8 mouse cellular contexts compared by ENCODE assay signal in genomic region chr9:111055800-111056518, GRCm38 (mm10). TPM values are rescaled to one million over a fixed set of nuclear protein-coding genes. Genes with fewer than 3 reads are reported as not detected.
DNase-seq lines count a peak whose midpoint lies in the region; ATAC-seq and TF ChIP-seq lines count a peak whose summit lies in the region.

No protein-coding gene starts in this region.

- peak overlapping the region; percentile 54 for H3K4me3 ChIP-seq in heart, embryonic 11.5 days (ENCODE audit: low read depth, low read length)
- peak overlapping the region; percentile 85 to 86 for H3K4me3 ChIP-seq in MEL (ENCODE audit: control insufficient read depth in 1 of 2, insufficient read depth in 1 of 2, low read depth in 2 of 2, low read length in 2 of 2)
- peak overlapping the region; percentile 61 for H3K4me3 ChIP-seq in heart, embryonic 15.5 days
- H3K4me3 ChIP-seq in liver, embryonic 16.5 days (ENCODE audit: low read depth, low read length): peak overlapping the region; percentile 80
- H3K4me3 ChIP-seq in stomach, embryonic 15.5 days (replicated peaks): peak overlapping the region; percentile 45

- peak overlapping the region; percentile 69 for H3K9ac ChIP-seq in heart, embryonic 11.5 days (ENCODE audit: low read depth, low read length)
- H3K9ac ChIP-seq in MEL (ENCODE audit: control insufficient read depth, low read depth, low read length, poor library complexity, severe bottlenecking): peak overlapping the region; percentile 67
- H3K9ac ChIP-seq in heart, embryonic 15.5 days: peak overlapping the region; percentile 57
- peak overlapping the region; percentile 86 for H3K9ac ChIP-seq in liver, embryonic 16.5 days (ENCODE audit: low read depth, low read length)
- H3K9ac ChIP-seq in stomach, embryonic 15.5 days: no peak overlapping the region

- H3K9me3 ChIP-seq in heart, embryonic 11.5 days (replicated peaks; ENCODE audit: control insufficient read depth, low read length): no peaks in the 10 kb centered on the region
- H3K9me3 ChIP-seq in MEL (replicated peaks; ENCODE audit: insufficient read depth, low read length): no peaks in the 10 kb centered on the region
- no peaks in the 10 kb centered on the region for H3K9me3 ChIP-seq in heart, embryonic 15.5 days (replicated peaks)
- H3K9me3 ChIP-seq in liver, embryonic 16.5 days (replicated peaks; ENCODE audit: control insufficient read depth, low read length): no peaks in the 10 kb centered on the region
- no peaks in the 10 kb centered on the region for H3K9me3 ChIP-seq in stomach, embryonic 15.5 days

- TF ChIP-seq EP300 in MEL (IDR thresholded peaks at IDR 0.05; ENCODE audit: low read depth in 1 of 2, low read length in 2 of 2): no peak

- no peak for TF ChIP-seq POLR2A in MEL (IDR thresholded peaks at IDR 0.05; ENCODE audit: control insufficient read depth in 1 of 2, insufficient read depth in 1 of 2, low read depth in 1 of 2, low read length in 2 of 2, poor library complexity in 1 of 2)

- peak overlapping the region; percentile 63 for H3K4me2 ChIP-seq in heart, embryonic 11.5 days
- H3K4me2 ChIP-seq in heart, embryonic 15.5 days: peak overlapping the region; percentile 87
- H3K4me2 ChIP-seq in liver, embryonic 16.5 days (ENCODE audit: low read depth, low read length): peak overlapping the region; percentile 76
- H3K4me2 ChIP-seq in stomach, embryonic 15.5 days: peak overlapping the region; percentile 83

- DNase-seq in heart, postnatal 14 days: no peak
- DNase-seq in MEL (ENCODE audit: low read depth, low spot score): peak; percentile 22
- DNase-seq in ovary, adult 18-20 months (ENCODE audit: low spot score): no peak
- DNase-seq in left cerebral cortex, postnatal 14 days (ENCODE audit: low spot score in 2 of 2): no peak

- peaks cover 18% of the 10 kb centered on the region for H3K4me1 ChIP-seq in heart, embryonic 11.5 days (ENCODE audit: control insufficient read depth, insufficient read depth, low read length)
- peaks cover 0 to 29% of the 10 kb centered on the region in 2 experiments; a peak in 3 of 4 replicates for H3K4me1 ChIP-seq in MEL (ENCODE audit: control insufficient read depth in 1 of 2, insufficient read depth in 2 of 2, low read length in 2 of 2)
- H3K4me1 ChIP-seq in heart, embryonic 15.5 days (replicated peaks): peaks cover 24% of the 10 kb centered on the region
- peaks cover 38% of the 10 kb centered on the region for H3K4me1 ChIP-seq in liver, embryonic 16.5 days (ENCODE audit: control insufficient read depth, low read depth, low read length)
- peaks cover 16% of the 10 kb centered on the region for H3K4me1 ChIP-seq in stomach, embryonic 15.5 days

- no peak for TF ChIP-seq RAD21 in MEL (IDR thresholded peaks at IDR 0.05; ENCODE audit: low read depth, low read length)

- no peak for TF ChIP-seq CTCF in MEL (IDR thresholded peaks at IDR 0.05 in 2 of 3, conservative IDR thresholded peaks at IDR 0.05 in 1 of 3; ENCODE audit: control insufficient read depth in 1 of 3, insufficient read depth in 1 of 3, low read depth in 2 of 3, low read length in 3 of 3, poor library complexity in 1 of 3, severe bottlenecking in 1 of 3)

- no peaks in the 10 kb centered on the region for H3K27me3 ChIP-seq in heart, embryonic 11.5 days (ENCODE audit: control insufficient read depth, insufficient read depth, low read length)
- peaks cover 0 to 3% of the 10 kb centered on the region in 2 experiments; a peak in 1 of 4 replicates for H3K27me3 ChIP-seq in MEL (ENCODE audit: control insufficient read depth in 1 of 2, insufficient read depth in 2 of 2, low read length in 2 of 2)
- H3K27me3 ChIP-seq in heart, embryonic 15.5 days: no peaks in the 10 kb centered on the region
- H3K27me3 ChIP-seq in liver, embryonic 16.5 days (ENCODE audit: control insufficient read depth, insufficient read depth, low read depth, low read length): no peaks in the 10 kb centered on the region
- H3K27me3 ChIP-seq in stomach, embryonic 15.5 days (replicated peaks): no peaks in the 10 kb centered on the region

- no peaks in the 10 kb centered on the region for H3K36me3 ChIP-seq in heart, embryonic 11.5 days (ENCODE audit: control insufficient read depth, insufficient read depth, low read length)
- H3K36me3 ChIP-seq in MEL (ENCODE audit: control insufficient read depth in 1 of 2, insufficient read depth in 2 of 2, low read length in 2 of 2): peaks cover 0 to 9% of the 10 kb centered on the region in 2 experiments; a peak in 1 of 4 replicates
- H3K36me3 ChIP-seq in heart, embryonic 15.5 days: no peaks in the 10 kb centered on the region
- peaks cover 5% of the 10 kb centered on the region; the same call in 1 of the 2 replicates for H3K36me3 ChIP-seq in liver, embryonic 16.5 days (ENCODE audit: control insufficient read depth, insufficient read depth)
- H3K36me3 ChIP-seq in stomach, embryonic 15.5 days: no peaks in the 10 kb centered on the region

- WGBS in heart, embryonic 11.5 days (ENCODE audit: insufficient replicate concordance): 52% methylated on average over 29 of the region's 29 CpGs
- 46% methylated on average over 29 of the region's 29 CpGs for WGBS in heart, embryonic 15.5 days
- WGBS in liver, embryonic 16.5 days (ENCODE audit: insufficient replicate concordance): 35% methylated on average over 29 of the region's 29 CpGs
- WGBS in stomach, embryonic 15.5 days: 46% methylated on average over 29 of the region's 29 CpGs

- ATAC-seq in heart, embryonic 11.5 days (replicated peaks; ENCODE audit: insufficient number of reproducible peaks, low FRiP score, low TSS enrichment): no peak
- ATAC-seq in heart, embryonic 15.5 days (replicated peaks; ENCODE audit: insufficient number of reproducible peaks, insufficient read depth, low FRiP score, low read depth): no peak
- ATAC-seq in liver, embryonic 16.5 days (ENCODE audit: low read depth): no peak
- no peak for ATAC-seq in stomach, embryonic 15.5 days (ENCODE audit: insufficient read depth, low FRiP score, low read depth)

- intact Hi-C loops in heart, postnatal 14 days (cut with DNase I): no loop called here
- intact Hi-C loops in left cerebral cortex, postnatal 14 days (cut with DNase I): no loop called here

- no peaks in the 10 kb centered on the region for H3K79me2 ChIP-seq in MEL (ENCODE audit: control insufficient read depth, insufficient read depth, low read length, poor library complexity)

- peak overlapping the region; percentile 79 for H3K27ac ChIP-seq in heart, embryonic 11.5 days (ENCODE audit: low read depth, low read length)
- peak overlapping the region; percentile 66; the same call in 1 of the 2 replicates for H3K27ac ChIP-seq in MEL (ENCODE audit: control insufficient read depth, low read depth, low read length)
- H3K27ac ChIP-seq in heart, embryonic 15.5 days: peak overlapping the region; percentile 75; the same call in 1 of the 2 replicates
- peak overlapping the region; percentile 100 for H3K27ac ChIP-seq in liver, embryonic 16.5 days (ENCODE audit: low read length)
- 0 out of 2 replicates have a peak overlapping the region, but pooled peaks have one; percentile 59 for H3K27ac ChIP-seq in stomach, embryonic 15.5 days

TF ChIP-seq in MEL, 35 proteins besides CTCF, POLR2A, EP300 and RAD21:
- no peak for TF ChIP-seq SIN3A (IDR thresholded peaks at IDR 0.05; ENCODE audit: low read length)
- TF ChIP-seq SMC3 (IDR thresholded peaks at IDR 0.05; ENCODE audit: low read depth, low read length): no peak
- no peak for TF ChIP-seq GATA1 (IDR thresholded peaks at IDR 0.05; ENCODE audit: low read depth, low read length)
- TF ChIP-seq KAT2A (conservative IDR thresholded peaks at IDR 0.05; ENCODE audit: low read depth, low read length): no peak
- no peak for TF ChIP-seq JUND (IDR thresholded peaks at IDR 0.05; ENCODE audit: low read depth, low read length)
- no peak for TF ChIP-seq ZMIZ1 (IDR thresholded peaks at IDR 0.05; ENCODE audit: low read depth, low read length)
- TF ChIP-seq HCFC1 (IDR thresholded peaks at IDR 0.05; ENCODE audit: low read depth, low read length): no peak
- no peak for TF ChIP-seq POLR2AphosphoS2 (IDR thresholded peaks at IDR 0.05; ENCODE audit: low read length)
- no peak for TF ChIP-seq MEF2A (IDR thresholded peaks at IDR 0.05; ENCODE audit: extremely low read depth, insufficient replicate concordance, low read depth, low read length, poor library complexity, severe bottlenecking)
- TF ChIP-seq TCF12 (IDR thresholded peaks at IDR 0.05; ENCODE audit: low read depth, low read length): no peak
- no peak for TF ChIP-seq E2F4 (IDR thresholded peaks at IDR 0.05; ENCODE audit: borderline replicate concordance, low read depth, low read length)
- TF ChIP-seq ZC3H11A (IDR thresholded peaks at IDR 0.05; ENCODE audit: low read depth, low read length): no peak
- TF ChIP-seq CHD1 (IDR thresholded peaks at IDR 0.05; ENCODE audit: low read depth, low read length): no peak
- TF ChIP-seq ZNF384 (IDR thresholded peaks at IDR 0.05; ENCODE audit: low read depth, low read length): no peak
- TF ChIP-seq ELF1 (IDR thresholded peaks at IDR 0.05; ENCODE audit: low read depth, low read length): no peak

RNA-seq across cellular contexts. Expression of gene Ccrl2, which starts 1.4 kb away (rescaled TPM):
- 5.6 and 5.7 TPM in 2 replicates for polyA plus RNA-seq in heart, embryonic 11.5 days (2014; fragmentation: Nextera tagmentation; extraction: Ambion mirVana)
- 10 to 100 TPM in 1 of 2 experiments, 1 to 10 TPM in 1; 9.7 to 10.5 TPM for total RNA-seq in heart, postnatal 14 days (2021)
- 0.19 and 0.23 TPM in 2 replicates for total RNA-seq in MEL (2012; rRNA removed)
- under 1 TPM in 1 of 2 experiments, not detected in 1; 0.75 TPM for polyA plus RNA-seq in MEL (2012; ENCODE audit: insufficient read depth in 1 of 2, insufficient read length in 2 of 2, low read depth in 1 of 2, low replicate concordance in 2 of 2, missing spikeins in 1 of 2)
- polyA plus RNA-seq in heart, embryonic 15.5 days (2015; fragmentation: Nextera tagmentation; extraction: Ambion mirVana): 3.9 and 5.2 TPM in 2 replicates
- 15.7 and 18.2 TPM in 2 replicates for polyA plus RNA-seq in liver, embryonic 16.5 days (2015; fragmentation: Nextera tagmentation; extraction: Ambion mirVana)
- 2.5 TPM in 2 replicates for polyA plus RNA-seq in stomach, embryonic 15.5 days (2015; fragmentation: Nextera tagmentation; extraction: Ambion mirVana)
- total RNA-seq in left cerebral cortex, postnatal 14 days (2021): 1 to 10 TPM in 1 of 2 experiments, under 1 TPM in 1; 0.68 to 1.0 TPM

RNA-seq across cellular contexts. Expression of gene Ltf, which starts 36.9 kb away (rescaled TPM):
- polyA plus RNA-seq in heart, embryonic 11.5 days (2014; fragmentation: Nextera tagmentation; extraction: Ambion mirVana): 0.68 and 0.72 TPM in 2 replicates
- total RNA-seq in heart, postnatal 14 days (2021): 1 to 10 TPM; 1.6 to 1.8 TPM
- not detected in 2 replicates for total RNA-seq in MEL (2012; rRNA removed)
- under 1 TPM in 1 of 2 experiments, not detected in 1; 0.11 TPM for polyA plus RNA-seq in MEL (2012; ENCODE audit: insufficient read depth in 1 of 2, insufficient read length in 2 of 2, low read depth in 1 of 2, low replicate concordance in 2 of 2, missing spikeins in 1 of 2)
- polyA plus RNA-seq in heart, embryonic 15.5 days (2015; fragmentation: Nextera tagmentation; extraction: Ambion mirVana): 1.9 and 2.2 TPM in 2 replicates
- 173 and 211 TPM in 2 replicates for polyA plus RNA-seq in liver, embryonic 16.5 days (2015; fragmentation: Nextera tagmentation; extraction: Ambion mirVana)
- 22.6 and 32.0 TPM in 2 replicates for polyA plus RNA-seq in stomach, embryonic 15.5 days (2015; fragmentation: Nextera tagmentation; extraction: Ambion mirVana)
- 1 to 10 TPM in 1 of 2 experiments, not detected in 1; 1.0 TPM for total RNA-seq in left cerebral cortex, postnatal 14 days (2021)
